Mouse (Mus musculus): ENCODE results near the gene Cldn34d.

Cldn34d gene

GRCm38 (mm10) chrX:76602824-76603223 is at the start of gene Cldn34d:
TSS of gene Cldn34d (minus strand) at chrX:76602924.
- TF ChIP-seq GATA4 (IDR thresholded peaks at IDR 0.05; ENCODE audit: insufficient replicate concordance, low read length), result no peak

GRCm38 (mm10) chrX:76598459-76599206 is 4.1 kb downstream of the Cldn34d start:
- TF ChIP-seq GATA4 (IDR thresholded peaks at IDR 0.05; ENCODE audit: insufficient replicate concordance, low read length), result no peak
